Mouse (Mus musculus): ENCODE measurements around the gene Nectin1. TPM values are rescaled to one million over a fixed set of nuclear protein-coding genes. Genes with fewer than 3 reads are reported as not detected.

Gene Nectin1
- total and polyA plus RNA-seq, 2 experiments from 2014 or later = 15.4 to 71.6 TPM

GRCm38 (mm10) chr9:43748519-43748918 lies 4.7 kb downstream of the Nectin1 start:
- Histone ChIP-seq H3K4me2 (ENCODE audit: low read depth, low read length, poor library complexity, severe bottlenecking) (peak overlapping the region; percentile 91), H3K9ac (replicated peaks; ENCODE audit: low read length, poor library complexity, severe bottlenecking) (no peak overlapping the region), H3K36me3 (ENCODE audit: insufficient read depth, low read length) (no peaks in the 10 kb centered on the region), H3K27ac (ENCODE audit: low read depth, low read length) (no peak overlapping the region), H3K27me3 (ENCODE audit: insufficient read depth, low read length) (no peaks in the 10 kb centered on the region), H3K9me3 (ENCODE audit: low read length) (no peaks in the 10 kb centered on the region), H3K4me1 (ENCODE audit: insufficient read depth, low read length) (peaks cover 20% of the 10 kb centered on the region), H3K4me3 (ENCODE audit: low read depth, low read length) (peak overlapping the region; percentile 6; the same call in 1 of the 2 replicates)
- DNase-seq (ENCODE audit: low spot score) (no peak), ATAC-seq (ENCODE audit: low FRiP score) (no peak)
- WGBS = 35% methylated on average over 5 of the region's 5 CpGs
- no peak for TF ChIP-seq CTCF (IDR thresholded peaks at IDR 0.05)

DNA sequence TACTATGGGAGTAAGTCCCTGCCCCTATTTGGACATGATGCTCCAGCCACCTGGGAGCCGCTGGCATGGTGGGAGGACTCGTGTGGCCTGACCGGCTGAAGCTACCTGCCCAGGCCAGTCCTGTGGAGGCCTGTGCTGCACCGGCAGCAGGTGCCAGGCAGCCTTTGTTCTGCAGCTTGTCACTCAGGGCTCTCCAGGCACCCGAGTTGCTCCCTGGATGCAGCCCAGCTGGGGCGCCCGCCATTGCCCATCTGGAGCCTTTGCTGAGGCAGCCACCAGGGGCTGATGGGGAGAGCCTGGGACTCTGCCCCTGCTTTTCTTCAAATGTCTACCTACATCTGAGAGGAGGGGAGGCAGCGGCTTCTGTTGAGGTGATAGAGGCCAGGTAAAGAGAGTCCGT lies 6.3 kb downstream of the Nectin1 start:
- no peak for DNase-seq (ENCODE audit: low spot score)

GRCm38 (mm10) chr9:43751111-43751510 lies 7.3 kb downstream of the Nectin1 start:
- no peak overlapping the region for H3K4me3 ChIP-seq (ENCODE audit: low read depth, low read length)
- DNase-seq (ENCODE audit: low spot score) = no peak
- no peak overlapping the region for H3K27ac ChIP-seq (ENCODE audit: low read depth, low read length)
- no peak for TF ChIP-seq CTCF (IDR thresholded peaks at IDR 0.05)
- no peaks in the 10 kb centered on the region for H3K27me3 ChIP-seq (ENCODE audit: insufficient read depth, low read length)
- no peaks in the 10 kb centered on the region for H3K36me3 ChIP-seq (ENCODE audit: insufficient read depth, low read length)
- H3K9ac ChIP-seq (replicated peaks; ENCODE audit: low read length, poor library complexity, severe bottlenecking) = no peak overlapping the region
- WGBS = 49% methylated on average over 8 of the region's 8 CpGs
- peaks cover 18% of the 10 kb centered on the region for H3K4me1 ChIP-seq (ENCODE audit: insufficient read depth, low read length)
- no peak for ATAC-seq (ENCODE audit: low FRiP score)
- no peak overlapping the region for H3K4me2 ChIP-seq (ENCODE audit: low read depth, low read length, poor library complexity, severe bottlenecking)
- no peaks in the 10 kb centered on the region for H3K9me3 ChIP-seq (ENCODE audit: low read length)

More for the DNA sequence above, 6.3 kb downstream of the Nectin1 start:
- no peak overlapping the region for H3K27ac ChIP-seq (ENCODE audit: low read depth, low read length)
- no peaks in the 10 kb centered on the region for H3K27me3 ChIP-seq (ENCODE audit: insufficient read depth, low read length)
- H3K36me3 ChIP-seq (ENCODE audit: insufficient read depth, low read length) = no peaks in the 10 kb centered on the region
- H3K4me2 ChIP-seq (ENCODE audit: low read depth, low read length, poor library complexity, severe bottlenecking) = no peak overlapping the region
- no peak for TF ChIP-seq CTCF (IDR thresholded peaks at IDR 0.05)
- no peak overlapping the region for H3K4me3 ChIP-seq (ENCODE audit: low read depth, low read length)
- no peaks in the 10 kb centered on the region for H3K9me3 ChIP-seq (ENCODE audit: low read length)
- 69% methylated on average over 9 of the region's 9 CpGs for WGBS
- peaks cover 20% of the 10 kb centered on the region for H3K4me1 ChIP-seq (ENCODE audit: insufficient read depth, low read length)
- ATAC-seq (ENCODE audit: low FRiP score) = no peak
- no peak overlapping the region for H3K9ac ChIP-seq (replicated peaks; ENCODE audit: low read length, poor library complexity, severe bottlenecking)

GRCm38 (mm10) chr9:43753481-43753880 lies 9.7 kb downstream of the Nectin1 start:
- TF ChIP-seq CTCF (IDR thresholded peaks at IDR 0.05) = no peak
- Histone ChIP-seq H3K9ac (replicated peaks; ENCODE audit: low read length, poor library complexity, severe bottlenecking) (no peak overlapping the region), H3K9me3 (ENCODE audit: low read length) (no peaks in the 10 kb centered on the region), H3K4me2 (ENCODE audit: low read depth, low read length, poor library complexity, severe bottlenecking) (no peak overlapping the region), H3K27me3 (ENCODE audit: insufficient read depth, low read length) (no peaks in the 10 kb centered on the region), H3K36me3 (ENCODE audit: insufficient read depth, low read length) (no peaks in the 10 kb centered on the region), H3K4me1 (ENCODE audit: insufficient read depth, low read length) (peaks cover 19% of the 10 kb centered on the region), H3K4me3 (ENCODE audit: low read depth, low read length) (no peak overlapping the region), H3K27ac (ENCODE audit: low read depth, low read length) (no peak overlapping the region)
- 87% methylated on average over 6 of the region's 6 CpGs for WGBS
- ATAC-seq (ENCODE audit: low FRiP score) = no peak
- DNase-seq (ENCODE audit: low spot score) = no peak

DNA sequence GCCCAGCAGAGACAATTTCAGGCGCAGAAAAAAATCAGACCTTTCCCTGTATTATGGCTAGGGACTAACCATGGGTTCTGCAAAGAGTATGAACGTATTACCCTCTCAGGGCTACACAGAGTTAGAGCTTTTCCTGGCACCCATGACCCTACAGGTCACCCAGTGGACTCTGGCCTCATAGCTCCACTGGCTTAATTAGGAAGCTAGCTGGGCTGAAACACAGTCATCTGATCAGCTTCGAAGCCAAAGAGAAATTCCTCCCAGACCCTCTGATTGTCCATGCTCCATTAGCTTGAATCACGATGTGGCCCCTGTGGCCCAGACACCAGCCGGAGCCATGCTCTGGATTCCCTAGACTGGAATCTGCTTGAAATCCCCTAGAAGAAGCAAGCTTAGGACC lies 10.3 kb downstream of the Nectin1 start:
- H3K9ac ChIP-seq (replicated peaks; ENCODE audit: low read length, poor library complexity, severe bottlenecking) = no peak overlapping the region
- H3K9me3 ChIP-seq (ENCODE audit: low read length) = no peaks in the 10 kb centered on the region
- H3K27me3 ChIP-seq (ENCODE audit: insufficient read depth, low read length) = no peaks in the 10 kb centered on the region
- no peak overlapping the region for H3K4me3 ChIP-seq (ENCODE audit: low read depth, low read length)
- no peak for ATAC-seq (ENCODE audit: low FRiP score)
- no peak overlapping the region for H3K4me2 ChIP-seq (ENCODE audit: low read depth, low read length, poor library complexity, severe bottlenecking)
- no peaks in the 10 kb centered on the region for H3K36me3 ChIP-seq (ENCODE audit: insufficient read depth, low read length)
- H3K4me1 ChIP-seq (ENCODE audit: insufficient read depth, low read length) = peaks cover 13% of the 10 kb centered on the region
- 70% methylated on average over 5 of the region's 5 CpGs for WGBS
- TF ChIP-seq CTCF (IDR thresholded peaks at IDR 0.05) = no peak
- H3K27ac ChIP-seq (ENCODE audit: low read depth, low read length) = no peak overlapping the region
- DNase-seq (ENCODE audit: low spot score) = no peak

DNA sequence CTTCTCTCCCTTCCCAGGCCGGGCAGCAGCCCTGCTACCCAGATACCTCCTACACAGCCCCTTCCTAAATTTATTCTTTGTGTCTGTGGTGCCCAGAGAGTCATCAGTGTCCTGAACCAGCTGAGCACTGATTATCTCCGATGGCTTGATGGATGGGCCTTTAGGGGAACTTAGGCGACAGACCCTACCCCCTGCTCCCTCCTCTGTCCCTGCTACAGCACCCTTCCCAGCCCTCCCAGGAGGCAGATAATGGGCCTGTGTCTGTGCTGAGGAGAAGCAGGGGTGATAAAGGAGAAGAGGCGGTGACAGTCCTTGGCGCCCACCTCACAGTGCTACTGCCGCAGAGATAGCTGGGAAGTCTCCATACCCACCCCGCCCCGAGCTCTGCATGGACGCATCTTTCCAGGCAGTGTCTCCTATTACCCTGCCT lies 11.0 kb downstream of the Nectin1 start:
- Histone ChIP-seq H3K27ac (ENCODE audit: low read depth, low read length) (no peak overlapping the region), H3K4me3 (ENCODE audit: low read depth, low read length) (no peak overlapping the region), H3K4me2 (ENCODE audit: low read depth, low read length, poor library complexity, severe bottlenecking) (no peak overlapping the region), H3K36me3 (ENCODE audit: insufficient read depth, low read length) (no peaks in the 10 kb centered on the region), H3K9me3 (ENCODE audit: low read length) (no peaks in the 10 kb centered on the region), H3K4me1 (ENCODE audit: insufficient read depth, low read length) (peaks cover 15% of the 10 kb centered on the region; the same call in 1 of the 2 replicates), H3K9ac (replicated peaks; ENCODE audit: low read length, poor library complexity, severe bottlenecking) (no peak overlapping the region), H3K27me3 (ENCODE audit: insufficient read depth, low read length) (no peaks in the 10 kb centered on the region)
- TF ChIP-seq CTCF (IDR thresholded peaks at IDR 0.05) = no peak
- DNase-seq (ENCODE audit: low spot score) = no peak
- ATAC-seq (ENCODE audit: low FRiP score) = no peak
- 69% methylated on average over 9 of the region's 9 CpGs for WGBS

All from midbrain, postnatal 0 days (tissue).